Mouse (Mus musculus): Measurements from ENCODE around the gene Zfp954.

DNA sequence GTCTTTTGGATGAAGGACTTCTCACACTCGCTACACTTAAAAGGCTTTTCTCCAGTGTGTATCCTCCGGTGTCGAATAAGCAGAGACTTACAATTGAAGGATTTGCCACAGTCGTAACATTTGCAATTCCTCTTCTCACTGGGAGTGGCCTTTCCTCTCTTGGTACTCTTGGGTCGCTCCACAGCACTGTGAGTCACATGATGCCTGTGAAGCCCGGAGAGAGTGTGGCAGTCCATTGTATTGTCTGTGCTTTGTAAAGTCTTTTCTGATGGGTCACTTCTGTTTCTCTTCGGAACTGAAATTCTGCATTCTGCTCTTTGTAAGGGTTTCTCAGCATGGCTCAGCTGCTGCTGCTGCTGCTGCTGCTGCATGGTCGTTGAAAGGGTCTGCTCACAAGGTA is 11.5 kb upstream of the Zfp954 start:
- TF ChIP-seq CHD2 (IDR thresholded peaks at IDR 0.05; ENCODE audit: low read depth, low read length) (no peak), ZC3H11A (IDR thresholded peaks at IDR 0.05; ENCODE audit: borderline replicate concordance, low read depth, low read length) (no peak), HCFC1 (IDR thresholded peaks at IDR 0.05; ENCODE audit: borderline replicate concordance, insufficient read depth, low read length) (no peak), MAFK (IDR thresholded peaks at IDR 0.05; ENCODE audit: insufficient read depth, low read depth, low read length) (no peak)
